Mouse (Mus musculus) thymus, adult 2 months (tissue): Measurements from ENCODE around the gene Gpc4.

ENCODE experiments used
- CTCF ChIP-seq: fragments of 200-500 bp; IDR thresholded peaks from 2 replicates; pipeline ENCODE4 v1.5.1; 2012; ENCODE audit warnings: mild to moderate bottlenecking, control low read depth, low read length, moderate library complexity, borderline replicate concordance; ENCODE audit not compliant: control insufficient read depth, poor library complexity, insufficient read depth; ENCODE audit errors: extremely low read depth
- POLR2A ChIP-seq: fragments of 200-500 bp; IDR thresholded peaks from 2 replicates; pipeline ENCODE4 v1.6.1; 2012; ENCODE audit warnings: mild to moderate bottlenecking, low read length, control low read depth, moderate library complexity; ENCODE audit not compliant: control insufficient read depth, poor library complexity, insufficient read depth; ENCODE audit errors: extremely low read depth

DNA sequence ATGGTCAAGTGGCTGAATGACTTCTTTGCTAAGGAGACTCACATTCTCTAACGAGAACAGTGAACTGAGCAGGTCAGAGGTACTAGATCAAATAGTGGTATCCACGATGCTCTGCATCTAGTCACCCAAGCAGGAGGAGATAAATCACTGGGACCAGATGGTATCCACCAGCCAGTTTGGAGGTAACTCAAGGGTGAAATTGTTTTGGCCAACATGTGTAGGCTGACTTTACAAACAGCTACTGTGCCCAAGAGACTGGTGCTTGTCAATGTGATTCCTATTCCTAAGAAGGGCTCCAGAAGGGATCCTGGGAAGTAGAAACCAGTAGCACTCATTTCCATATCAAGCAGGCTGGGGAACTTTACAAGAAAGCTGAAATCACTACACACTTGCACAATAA lies 55.4 kb downstream of the Gpc4 start:
- TF ChIP-seq POLR2A (no peak), CTCF (no peak)
